In the genomic region with DNA sequence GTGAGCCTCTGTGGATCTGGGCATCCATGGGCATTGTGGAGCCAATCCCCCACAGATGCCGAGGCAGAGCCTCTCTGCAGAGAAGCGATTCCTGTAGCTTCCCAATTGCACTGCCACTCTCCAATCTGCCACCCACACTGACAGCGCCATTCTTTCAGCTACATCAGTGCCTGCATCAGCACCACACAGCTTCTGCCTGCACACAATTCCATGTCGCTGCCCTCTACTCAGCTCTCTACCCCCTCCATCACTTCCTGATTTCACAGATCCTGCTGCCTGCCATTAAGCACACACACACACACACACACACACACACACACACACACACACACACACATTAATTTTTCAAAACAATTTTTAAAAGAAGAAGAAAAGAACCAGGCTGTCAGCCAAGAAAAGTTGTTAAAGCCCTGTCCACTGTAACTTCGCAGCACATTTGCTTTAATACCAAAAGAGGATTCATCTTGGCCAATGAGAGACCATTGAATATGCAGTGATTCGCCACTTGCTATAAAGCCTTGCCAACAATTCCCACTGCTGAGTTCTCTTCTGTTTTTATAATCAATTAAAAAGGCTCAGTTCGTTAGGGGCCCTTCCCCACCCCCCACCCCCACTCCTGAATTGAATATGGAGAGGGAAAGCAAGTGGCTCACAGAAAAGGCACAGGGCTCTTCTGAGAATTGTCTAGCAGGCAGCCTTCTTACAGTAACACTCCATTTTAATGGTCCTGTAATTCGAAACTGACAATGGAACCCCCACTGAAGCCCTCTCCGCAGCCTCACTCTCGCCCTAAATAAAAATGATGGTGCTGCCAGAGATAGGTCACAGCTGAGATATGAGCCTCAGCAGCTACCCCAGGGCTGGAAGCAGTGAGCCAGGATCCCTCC, we compare ENCODE assay signal across 11 mouse cellular contexts.
A peak's percentile ranks its signal among the peaks of the same experiment; 100 is the strongest.
DNase-seq lines count a peak whose midpoint lies in the region; ATAC-seq and TF ChIP-seq lines count a peak whose summit lies in the region.
"Had no signal": no experiment of that assay in that cellular context is flagged by ENCODE, and none has a peak within 500 bp of the region (broad histone marks: within the 10 kb centered on the region; RNA-seq: fewer than 3 reads in every experiment).

No protein-coding gene starts in this region.

- H3K9ac ChIP-seq in forebrain, postnatal 0 days = no peak overlapping the region

- H3K27me3 ChIP-seq in forebrain, postnatal 0 days (ENCODE audit: insufficient read depth, low read length) = no peaks in the 10 kb centered on the region
- H3K27me3 ChIP-seq: Patski had no signal

- ATAC-seq in forebrain, postnatal 0 days = peak; percentile 84
- ATAC-seq: Patski had no signal

- intact Hi-C loops in heart, postnatal 10 days (cut with DNase I) = no loop called here

- peak overlapping the region; percentile 46 for H3K27ac ChIP-seq in forebrain, postnatal 0 days (ENCODE audit: low read depth, low read length)

- H3K4me1 ChIP-seq in forebrain, postnatal 0 days (ENCODE audit: insufficient read depth) = peaks cover 4% of the 10 kb centered on the region; the same call in 1 of the 2 replicates

- no peaks in the 10 kb centered on the region for H3K36me3 ChIP-seq in forebrain, postnatal 0 days (ENCODE audit: insufficient read depth)

- no peaks in the 10 kb centered on the region for H3K9me3 ChIP-seq in forebrain, postnatal 0 days (ENCODE audit: low read length)

- H3K4me2 ChIP-seq in forebrain, postnatal 0 days (ENCODE audit: low read depth) = peak overlapping the region; percentile 9

- peak; percentile 2; the same call in 1 of the 2 replicates for TF ChIP-seq CTCF in forebrain, postnatal 0 days (IDR thresholded peaks at IDR 0.05; ENCODE audit: low read depth)

- DNase-seq in left cerebral cortex, adult 18-20 months (ENCODE audit: low spot score in 2 of 2) = peak; percentile 34 to 47
- DNase-seq in left cerebral cortex, adult 11 months (ENCODE audit: low spot score) = no peak
- peak; percentile 67 for DNase-seq in forebrain, postnatal 0 days
- DNase-seq in layer of hippocampus, adult 9-11 months = peak; percentile 36
- DNase-seq in retina, postnatal 1 day = peak; percentile 35
- no peak for DNase-seq in spleen, postnatal 14 days (ENCODE audit: low spot score in 2 of 2)
- DNase-seq in thymus, postnatal 36 days = no peak
- no peak for DNase-seq in heart, postnatal 10 days
- DNase-seq: heart, postnatal 4 days; thymus, postnatal 25 days had no signal

- no peak overlapping the region for H3K4me3 ChIP-seq in forebrain, postnatal 0 days (ENCODE audit: low read depth, low read length)

- 6% methylated on average over 10 of the region's 10 CpGs for WGBS in forebrain, postnatal 0 days

Comparison
In these comparisons a context has a peak if more than half of its experiments do, and no peak if none do; other contexts are left out.
1. DNase-seq: peak in left cerebral cortex, adult 18-20 months (2 of 2), forebrain, postnatal 0 days (single experiment), layer of hippocampus, adult 9-11 months (single experiment) and retina, postnatal 1 day (single experiment); none in left cerebral cortex, adult 11 months (single experiment), spleen, postnatal 14 days (0 of 2), thymus, postnatal 36 days (0 of 2) and heart, postnatal 10 days (0 of 2).